Mouse (Mus musculus) lung, postnatal 0 days (tissue): ENCODE measurements around the gene Cd3eap.

Experiments used
- CTCF ChIP-seq: IDR thresholded peaks from 2 replicates; pipeline ENCODE4 v1.5.1; 2016; ENCODE audit warnings: antibody characterized with exemption, mild to moderate bottlenecking
- EP300 ChIP-seq: IDR thresholded peaks from 2 replicates; pipeline ENCODE4 v1.6.1; 2016; ENCODE audit warnings: antibody characterized with exemption, mild to moderate bottlenecking, control low read depth

GRCm38 (mm10) chr7:19325262-19326199 lies 33.8 kb downstream of the Cd3eap start:
- TF ChIP-seq EP300 (no peak), CTCF (no peak)
